ENCODE assay signal across 22 mouse cellular contexts in the genomic region with DNA sequence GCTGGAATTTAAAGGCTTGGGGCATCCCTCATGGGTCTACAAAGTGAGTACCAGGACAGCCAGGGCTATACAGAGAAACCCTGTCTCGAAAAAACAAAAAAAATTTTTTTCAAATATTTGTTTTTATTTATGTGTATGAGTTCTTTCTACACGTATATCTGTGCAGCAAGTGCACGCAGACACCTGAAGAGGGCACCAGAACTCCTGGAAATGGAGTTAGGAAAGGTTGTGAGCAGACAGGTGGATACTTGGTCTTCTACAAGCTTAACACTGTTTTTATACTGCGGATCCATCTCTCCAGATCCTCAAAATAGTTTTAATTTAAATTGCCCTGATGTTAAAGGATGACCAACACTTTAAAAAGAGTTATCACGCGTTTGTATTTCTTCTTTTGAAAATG. TPM values are rescaled to one million over a fixed set of nuclear protein-coding genes. Genes with fewer than 3 reads are reported as not detected.
DNase-seq lines count a peak whose midpoint lies in the region; ATAC-seq and TF ChIP-seq lines count a peak whose summit lies in the region.
"Had no signal": no experiment of that assay in that cellular context is flagged by ENCODE, and none has a peak within 500 bp of the region (broad histone marks: within the 10 kb centered on the region; RNA-seq: fewer than 3 reads in every experiment).

No protein-coding gene starts in this region.

- whole genome bisulfite sequencing in forebrain, embryonic 10.5 days, result 36% methylated on average over 6 of the region's 6 CpGs
- 47% methylated on average over 6 of the region's 6 CpGs for WGBS in forebrain, embryonic 16.5 days

- H3K4me1 ChIP-seq in forebrain, embryonic 10.5 days, result peaks cover 46% of the 10 kb centered on the region
- H3K4me1 ChIP-seq in forebrain, embryonic 16.5 days (replicated peaks; ENCODE audit: control insufficient read depth, insufficient read depth, low read length), result peaks cover 11% of the 10 kb centered on the region; the same call in 1 of the 2 replicates
- no peaks in the 10 kb centered on the region for H3K4me1 ChIP-seq in MEL (ENCODE audit: control insufficient read depth in 1 of 2, insufficient read depth in 2 of 2, low read length in 2 of 2)
- H3K4me1 ChIP-seq: hindbrain, embryonic 10.5 days; liver, embryonic 15.5 days; stomach, embryonic 15.5 days had no signal

- no peak overlapping the region for H3K9ac ChIP-seq in forebrain, embryonic 16.5 days (replicated peaks; ENCODE audit: low read depth, low read length)
- no peak overlapping the region for H3K9ac ChIP-seq in MEL (ENCODE audit: control insufficient read depth, low read depth, low read length, poor library complexity, severe bottlenecking)
- H3K9ac ChIP-seq: limb, embryonic 15.5 days; liver, embryonic 15.5 days; stomach, embryonic 15.5 days had no signal

- no peaks in the 10 kb centered on the region for H3K36me3 ChIP-seq in forebrain, embryonic 10.5 days (replicated peaks)
- H3K36me3 ChIP-seq in forebrain, embryonic 16.5 days (ENCODE audit: control insufficient read depth, insufficient read depth), result no peaks in the 10 kb centered on the region
- H3K36me3 ChIP-seq in MEL (ENCODE audit: control insufficient read depth in 1 of 2, insufficient read depth in 2 of 2, low read length in 2 of 2), result no peaks in the 10 kb centered on the region
- H3K36me3 ChIP-seq: G1E; hindbrain, embryonic 10.5 days; limb, embryonic 15.5 days; liver, embryonic 15.5 days; stomach, embryonic 15.5 days had no signal

- ATAC-seq in forebrain, embryonic 16.5 days, result no peak
- ATAC-seq: hindbrain, postnatal 0 days had no signal

- H3K27me3 ChIP-seq in forebrain, embryonic 10.5 days (ENCODE audit: poor library complexity, severe bottlenecking), result peaks cover 98% of the 10 kb centered on the region
- H3K27me3 ChIP-seq in forebrain, embryonic 16.5 days (replicated peaks; ENCODE audit: control insufficient read depth, insufficient read depth, low read length), result peaks cover 34% of the 10 kb centered on the region
- no peaks in the 10 kb centered on the region for H3K27me3 ChIP-seq in MEL (ENCODE audit: control insufficient read depth in 1 of 2, insufficient read depth in 2 of 2, low read length in 2 of 2)

- TF ChIP-seq POLR2A in MEL (IDR thresholded peaks at IDR 0.05; ENCODE audit: control insufficient read depth in 1 of 2, insufficient read depth in 1 of 2, low read depth in 1 of 2, low read length in 2 of 2, poor library complexity in 1 of 2), result no peak

- no peak for TF ChIP-seq EP300 in MEL (IDR thresholded peaks at IDR 0.05; ENCODE audit: low read depth in 1 of 2, low read length in 2 of 2)

- H3K4me2 ChIP-seq in forebrain, embryonic 16.5 days (ENCODE audit: low read length), result no peak overlapping the region
- H3K4me2 ChIP-seq: limb, embryonic 15.5 days; liver, embryonic 15.5 days; stomach, embryonic 15.5 days had no signal

- H3K4me3 ChIP-seq in forebrain, embryonic 10.5 days, result no peak overlapping the region
- no peak overlapping the region for H3K4me3 ChIP-seq in forebrain, embryonic 16.5 days (replicated peaks; ENCODE audit: low read length)
- H3K4me3 ChIP-seq in layer of hippocampus, adult 2 months, result no peak overlapping the region
- no peak overlapping the region for H3K4me3 ChIP-seq in MEL (ENCODE audit: control insufficient read depth in 1 of 2, insufficient read depth in 1 of 2, low read depth in 2 of 2, low read length in 2 of 2)
- H3K4me3 ChIP-seq: hindbrain, embryonic 10.5 days; limb, embryonic 15.5 days; liver, embryonic 15.5 days; stomach, embryonic 15.5 days had no signal

- no peak overlapping the region for H3K27ac ChIP-seq in forebrain, embryonic 10.5 days
- no peak overlapping the region for H3K27ac ChIP-seq in forebrain, embryonic 16.5 days (ENCODE audit: low read length)
- H3K27ac ChIP-seq in layer of hippocampus, adult 2 months, result no peak overlapping the region
- no peak overlapping the region for H3K27ac ChIP-seq in MEL (ENCODE audit: control insufficient read depth, low read depth, low read length)
- H3K27ac ChIP-seq: hindbrain, embryonic 10.5 days; hindbrain, postnatal 0 days; limb, embryonic 15.5 days; liver, embryonic 15.5 days; stomach, embryonic 15.5 days had no signal

- TF ChIP-seq RAD21 in MEL (IDR thresholded peaks at IDR 0.05; ENCODE audit: low read depth, low read length), result peak; percentile 32

- no peaks in the 10 kb centered on the region for H3K79me2 ChIP-seq in MEL (ENCODE audit: control insufficient read depth, insufficient read depth, low read length, poor library complexity)

- no peaks in the 10 kb centered on the region for H3K9me3 ChIP-seq in forebrain, embryonic 10.5 days
- H3K9me3 ChIP-seq in forebrain, embryonic 16.5 days (ENCODE audit: control insufficient read depth, low read length), result no peaks in the 10 kb centered on the region
- H3K9me3 ChIP-seq in MEL (replicated peaks; ENCODE audit: insufficient read depth, low read length), result no peaks in the 10 kb centered on the region
- H3K9me3 ChIP-seq: hindbrain, embryonic 10.5 days; limb, embryonic 15.5 days; liver, embryonic 15.5 days; stomach, embryonic 15.5 days had no signal

- peak; percentile 57 for TF ChIP-seq CTCF in layer of hippocampus, adult 2 months (conservative IDR thresholded peaks at IDR 0.05)
- TF ChIP-seq CTCF in MEL (IDR thresholded peaks at IDR 0.05 in 2 of 3, conservative IDR thresholded peaks at IDR 0.05 in 1 of 3; ENCODE audit: control insufficient read depth in 1 of 3, insufficient read depth in 1 of 3, low read depth in 2 of 3, low read length in 3 of 3, poor library complexity in 1 of 3, severe bottlenecking in 1 of 3), result peak in 2 of 3 experiments; percentile 16 to 32; a peak in 2 of 6 replicates

- peak; percentile 12 for DNase-seq in forebrain, embryonic 10.5 days (ENCODE audit: extremely low spot score, low spot score)
- no peak for DNase-seq in layer of hippocampus, adult 2 months (ENCODE audit: low spot score in 2 of 2)
- no peak for DNase-seq in layer of hippocampus, postnatal 10 days (ENCODE audit: low spot score in 2 of 2)
- peak; percentile 28 for DNase-seq in 416B (ENCODE audit: low read depth)
- DNase-seq in MEL (ENCODE audit: low read depth, low spot score), result no peak
- DNase-seq in testis, postnatal 10 days (ENCODE audit: low spot score), result no peak
- DNase-seq: adrenal gland, postnatal 25 days; cerebellum, adult 8-10 months; gastrocnemius, postnatal 10 days; kidney, adult 18-20 months; kidney, postnatal 4 days; lung, postnatal 10 days; retina, postnatal 1 day had no signal

TF ChIP-seq in MEL, 35 proteins besides CTCF, POLR2A, EP300 and RAD21:
- TF ChIP-seq POLR2AphosphoS5 (IDR thresholded peaks at IDR 0.05; ENCODE audit: borderline replicate concordance, low read depth, low read length) (no peak), E2F4 (IDR thresholded peaks at IDR 0.05; ENCODE audit: borderline replicate concordance, low read depth, low read length) (no peak), MAFK (IDR thresholded peaks at IDR 0.05; ENCODE audit: borderline replicate concordance, low read depth, low read length) (no peak), UBTF (IDR thresholded peaks at IDR 0.05; ENCODE audit: borderline replicate concordance, insufficient read depth, low read depth, low read length) (no peak), ZKSCAN1 (IDR thresholded peaks at IDR 0.05; ENCODE audit: low read depth, low read length) (no peak), SMC3 (IDR thresholded peaks at IDR 0.05; ENCODE audit: low read depth, low read length) (0 out of 2 replicates have a peak, but pooled peaks have one; percentile 21), ZNF384 (IDR thresholded peaks at IDR 0.05; ENCODE audit: low read depth, low read length) (no peak)

RNA-seq across cellular contexts. Expression of a gene that starts 11.4 kb away (rescaled TPM):
- polyA plus RNA-seq in forebrain, embryonic 10.5 days (2016; fragmentation: Nextera tagmentation; extraction: Ambion mirVana), result 5.6 and 7.0 TPM in 2 replicates
- polyA plus RNA-seq in forebrain, embryonic 16.5 days (2015; fragmentation: Nextera tagmentation; extraction: Ambion mirVana), result 2.3 and 2.4 TPM in 2 replicates
- total RNA-seq in layer of hippocampus, adult 2 months (2021), result 1 to 10 TPM; 3.5 to 4.4 TPM
- total RNA-seq in layer of hippocampus, postnatal 10 days (2021), result 1 to 10 TPM; 6.3 to 8.1 TPM
- 0.08 and 0.10 TPM in 2 replicates for total RNA-seq in MEL (2012; rRNA removed)
- polyA plus RNA-seq in MEL (2012; ENCODE audit: insufficient read depth in 1 of 2, insufficient read length in 2 of 2, low read depth in 1 of 2, low replicate concordance in 2 of 2, missing spikeins in 1 of 2), result under 1 TPM in 1 of 2 experiments, not detected in 1; 0.11 TPM
- total RNA-seq: megakaryocyte progenitor cell, adult 5-6 weeks had no signal
- polyA plus RNA-seq: liver, embryonic 15.5 days; thymus, postnatal 0 days had no signal

Comparison
In these comparisons a context has a peak if more than half of its experiments do, and no peak if none do; other contexts are left out.
1. DNase-seq: peak in forebrain, embryonic 10.5 days (single experiment) and 416B (single experiment); none in layer of hippocampus, adult 2 months (0 of 2), layer of hippocampus, postnatal 10 days (0 of 2), MEL (single experiment) and testis, postnatal 10 days (single experiment).